Mouse (Mus musculus): ENCODE data around the gene Olfr1393. TPM values are rescaled to one million over a fixed set of nuclear protein-coding genes. Genes with fewer than 3 reads are reported as not detected.

Gene Olfr1393
- total and polyA plus RNA-seq, 2 experiments from 2014 or later = 0.10 to 0.48 TPM

DNA sequence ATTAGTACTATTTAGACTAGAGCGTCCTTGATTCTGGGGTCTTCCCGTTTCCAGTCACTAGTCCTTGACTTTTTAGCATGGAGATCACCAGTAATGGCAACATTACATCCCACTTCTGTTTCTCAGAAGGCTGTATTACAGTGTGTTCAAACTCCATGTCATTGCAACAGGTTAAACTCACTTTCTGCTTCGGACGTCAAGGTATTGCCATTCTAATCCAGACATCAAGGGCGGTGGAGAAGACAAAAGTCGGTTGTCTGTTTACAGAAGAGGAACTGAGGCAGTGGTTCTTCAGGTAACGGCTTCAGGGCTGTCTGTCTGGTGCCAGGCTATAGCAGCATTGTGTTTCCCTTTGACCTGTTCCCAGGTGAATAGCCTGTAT lies 26.7 kb upstream of the Olfr1393 start:
- Histone ChIP-seq H3K4me1 (ENCODE audit: insufficient read depth) (peaks cover 11% of the 10 kb centered on the region), H3K9me3 (ENCODE audit: low read length) (no peaks in the 10 kb centered on the region), H3K9ac (no peak overlapping the region), H3K27me3 (ENCODE audit: insufficient read depth, low read length) (no peaks in the 10 kb centered on the region), H3K4me3 (ENCODE audit: low read depth, low read length) (peak overlapping the region; percentile 61; the same call in 1 of the 2 replicates), H3K27ac (ENCODE audit: low read depth, low read length) (no peak overlapping the region), H3K36me3 (ENCODE audit: insufficient read depth) (peaks cover 3% of the 10 kb centered on the region), H3K4me2 (ENCODE audit: low read depth) (peak overlapping the region; percentile 75)
- DNase-seq (no peak), ATAC-seq (no peak)
- 72% methylated on average over 7 of the region's 7 CpGs for WGBS
- TF ChIP-seq CTCF (IDR thresholded peaks at IDR 0.05; ENCODE audit: low read depth) = no peak

DNA sequence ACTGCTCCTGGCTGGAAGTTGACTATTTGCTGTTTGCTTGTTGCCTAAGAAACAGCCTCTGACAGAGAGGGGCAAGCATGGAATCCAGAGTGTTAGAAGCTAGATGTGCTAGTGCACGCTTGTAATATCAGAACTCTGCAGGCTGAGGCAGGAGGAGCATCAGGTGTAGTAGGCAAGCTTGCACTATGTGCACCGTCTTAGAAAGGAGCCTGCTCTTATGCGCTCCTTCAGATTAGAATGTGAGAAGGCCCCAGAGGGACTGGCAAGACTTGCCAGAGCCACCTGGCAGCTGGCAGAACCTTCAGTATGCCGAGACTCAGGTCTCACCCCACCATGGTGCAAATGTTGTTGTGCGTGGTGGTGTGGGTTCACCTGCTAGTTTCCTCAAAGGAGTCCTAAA lies 26.1 kb upstream of the Olfr1393 start:
- H3K9me3 ChIP-seq (ENCODE audit: low read length) = no peaks in the 10 kb centered on the region
- WGBS = 92% methylated on average over 5 of the region's 5 CpGs
- H3K27me3 ChIP-seq (ENCODE audit: insufficient read depth, low read length) = no peaks in the 10 kb centered on the region
- H3K4me3 ChIP-seq (ENCODE audit: low read depth, low read length) = no peak overlapping the region
- DNase-seq (no peak), ATAC-seq (no peak)
- no peak overlapping the region for H3K9ac ChIP-seq
- H3K4me1 ChIP-seq (ENCODE audit: insufficient read depth) = peaks cover 11% of the 10 kb centered on the region
- H3K4me2 ChIP-seq (ENCODE audit: low read depth) = no peak overlapping the region
- H3K27ac ChIP-seq (ENCODE audit: low read depth, low read length) = no peak overlapping the region
- TF ChIP-seq CTCF (IDR thresholded peaks at IDR 0.05; ENCODE audit: low read depth) = no peak
- peaks cover 3% of the 10 kb centered on the region for H3K36me3 ChIP-seq (ENCODE audit: insufficient read depth)

DNA sequence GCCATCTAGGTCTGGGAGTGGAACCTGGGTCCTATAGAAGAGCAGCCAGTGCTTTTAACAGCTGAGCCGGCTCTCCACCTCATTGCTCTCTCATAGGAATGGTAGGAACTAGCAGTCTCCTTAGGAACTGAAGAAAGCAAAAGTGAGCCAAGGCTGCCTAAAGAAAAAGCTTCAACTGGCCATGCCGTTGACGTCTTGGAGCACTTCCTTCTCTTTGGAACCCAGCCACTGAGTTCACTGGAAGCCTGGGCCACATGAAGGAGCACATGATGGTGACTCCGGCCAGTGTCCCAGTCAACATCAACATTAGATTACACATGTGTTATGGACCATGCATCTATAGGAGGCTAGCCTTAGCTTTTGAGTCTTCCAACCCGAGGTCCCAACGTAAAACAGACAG lies 25.1 kb upstream of the Olfr1393 start:
- DNase-seq (no peak), ATAC-seq (no peak)
- Histone ChIP-seq H3K4me3 (ENCODE audit: low read depth, low read length) (no peak overlapping the region), H3K9me3 (ENCODE audit: low read length) (no peaks in the 10 kb centered on the region), H3K4me1 (ENCODE audit: insufficient read depth) (peaks cover 11% of the 10 kb centered on the region), H3K4me2 (ENCODE audit: low read depth) (no peak overlapping the region), H3K27me3 (ENCODE audit: insufficient read depth, low read length) (no peaks in the 10 kb centered on the region), H3K27ac (ENCODE audit: low read depth, low read length) (no peak overlapping the region), H3K9ac (no peak overlapping the region), H3K36me3 (ENCODE audit: insufficient read depth) (peaks cover 3% of the 10 kb centered on the region)
- WGBS = 89% methylated on average over 6 of the region's 6 CpGs
- no peak for TF ChIP-seq CTCF (IDR thresholded peaks at IDR 0.05; ENCODE audit: low read depth)

DNA sequence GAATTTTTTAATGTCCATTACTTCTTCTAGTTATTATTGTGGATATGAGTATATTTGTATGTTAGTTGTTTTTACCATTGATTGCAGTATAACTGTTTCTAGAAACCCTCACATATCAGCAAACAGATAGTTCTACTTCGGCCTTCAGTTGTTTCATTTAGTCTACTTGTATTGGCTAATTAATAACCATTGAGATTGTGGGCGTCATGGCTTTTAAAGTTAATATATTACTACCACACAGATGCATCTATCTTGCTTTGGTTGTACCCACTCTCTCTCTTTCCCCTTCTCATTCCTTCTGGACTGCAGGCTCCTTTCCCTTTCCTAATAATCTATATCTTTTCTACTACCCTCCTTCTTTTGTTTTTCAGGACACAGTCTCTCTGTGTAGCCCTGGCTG lies 18.8 kb upstream of the Olfr1393 start:
- Histone ChIP-seq H3K27me3 (ENCODE audit: insufficient read depth, low read length) (no peaks in the 10 kb centered on the region), H3K9me3 (ENCODE audit: low read length) (no peaks in the 10 kb centered on the region), H3K4me1 (ENCODE audit: insufficient read depth) (no peaks in the 10 kb centered on the region), H3K36me3 (ENCODE audit: insufficient read depth) (peaks cover 18% of the 10 kb centered on the region), H3K4me3 (ENCODE audit: low read depth, low read length) (no peak overlapping the region), H3K9ac (no peak overlapping the region), H3K27ac (ENCODE audit: low read depth, low read length) (no peak overlapping the region), H3K4me2 (ENCODE audit: low read depth) (no peak overlapping the region)
- DNase-seq (no peak), ATAC-seq (no peak)
- TF ChIP-seq CTCF (IDR thresholded peaks at IDR 0.05; ENCODE audit: low read depth) = no peak
- WGBS = 97% methylated on average over 2 of the region's 2 CpGs

DNA sequence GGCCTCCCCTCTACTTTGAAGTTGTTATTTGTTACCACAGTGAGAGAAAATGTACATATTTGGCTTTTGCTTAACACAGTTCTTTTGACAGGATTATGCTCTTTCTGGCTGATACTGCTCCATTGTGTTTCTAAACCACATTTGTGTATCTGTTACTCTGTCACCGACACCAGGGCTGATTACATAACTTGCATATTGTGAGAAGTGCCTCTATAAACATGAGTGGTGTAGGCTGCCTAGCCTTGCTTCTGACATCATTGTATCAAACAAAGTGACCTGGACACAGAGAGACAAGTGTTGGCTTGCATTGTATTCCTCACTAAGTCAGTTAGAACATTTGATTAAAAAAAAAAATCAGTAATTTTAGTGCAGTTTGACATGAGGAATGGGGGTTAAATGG lies 18.3 kb upstream of the Olfr1393 start:
- H3K4me1 ChIP-seq (ENCODE audit: insufficient read depth) = no peaks in the 10 kb centered on the region
- no peak for ATAC-seq
- TF ChIP-seq CTCF (IDR thresholded peaks at IDR 0.05; ENCODE audit: low read depth) = no peak

DNA sequence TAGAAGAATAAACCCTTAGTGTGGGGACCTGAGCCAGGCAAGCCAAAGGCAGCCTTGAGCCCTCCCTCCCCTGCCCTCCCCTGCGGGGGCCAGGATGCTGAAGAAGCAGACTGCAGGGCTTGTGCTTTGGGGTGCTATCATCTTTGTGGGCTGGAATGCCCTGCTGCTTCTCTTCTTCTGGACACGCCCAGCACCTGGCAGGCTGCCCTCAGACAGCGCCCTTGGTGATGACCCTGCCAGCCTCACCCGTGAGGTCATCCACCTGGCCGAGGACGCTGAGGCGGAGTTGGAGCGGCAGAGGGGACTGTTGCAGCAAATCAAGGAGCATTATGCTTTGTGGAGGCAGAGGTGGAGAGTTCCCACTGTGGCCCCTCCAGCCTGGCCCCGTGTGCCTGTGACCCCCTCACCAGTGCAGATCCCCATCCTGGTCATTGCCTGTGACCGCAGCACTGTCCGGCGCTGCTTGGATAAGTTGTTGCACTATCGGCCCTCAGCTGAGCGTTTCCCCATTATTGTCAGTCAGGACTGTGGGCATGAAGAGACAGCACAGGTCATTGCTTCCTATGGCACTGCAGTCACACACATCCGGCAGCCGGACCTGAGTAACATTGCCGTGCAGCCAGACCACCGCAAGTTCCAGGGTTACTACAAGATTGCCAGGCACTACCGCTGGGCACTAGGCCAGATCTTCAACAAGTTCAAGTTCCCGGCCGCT lies 17.3 kb upstream of the Olfr1393 start:
- no peaks in the 10 kb centered on the region for H3K27me3 ChIP-seq (ENCODE audit: insufficient read depth, low read length)
- no peak overlapping the region for H3K9ac ChIP-seq
- no peak for ATAC-seq
- DNase-seq = no peak
- no peaks in the 10 kb centered on the region for H3K4me1 ChIP-seq (ENCODE audit: insufficient read depth)
- no peak for TF ChIP-seq CTCF (IDR thresholded peaks at IDR 0.05; ENCODE audit: low read depth)
- no peak overlapping the region for H3K4me3 ChIP-seq (ENCODE audit: low read depth, low read length)
- H3K27ac ChIP-seq (ENCODE audit: low read depth, low read length) = no peak overlapping the region
- WGBS = 91% methylated on average over 21 of the region's 21 CpGs
- no peak overlapping the region for H3K4me2 ChIP-seq (ENCODE audit: low read depth)
- H3K36me3 ChIP-seq (ENCODE audit: insufficient read depth) = peaks cover 18% of the 10 kb centered on the region; the same call in 1 of the 2 replicates
- no peaks in the 10 kb centered on the region for H3K9me3 ChIP-seq (ENCODE audit: low read length)

More for the DNA sequence above, 18.3 kb upstream of the Olfr1393 start:
- no peak for DNase-seq
- no peak overlapping the region for H3K9ac ChIP-seq
- no peaks in the 10 kb centered on the region for H3K27me3 ChIP-seq (ENCODE audit: insufficient read depth, low read length)
- H3K4me2 ChIP-seq (ENCODE audit: low read depth) = no peak overlapping the region
- H3K4me3 ChIP-seq (ENCODE audit: low read depth, low read length) = no peak overlapping the region
- H3K9me3 ChIP-seq (ENCODE audit: low read length) = no peaks in the 10 kb centered on the region
- WGBS = 82% methylated on average over 1 of the region's 1 CpGs
- no peak overlapping the region for H3K27ac ChIP-seq (ENCODE audit: low read depth, low read length)
- peaks cover 18% of the 10 kb centered on the region for H3K36me3 ChIP-seq (ENCODE audit: insufficient read depth)

DNA sequence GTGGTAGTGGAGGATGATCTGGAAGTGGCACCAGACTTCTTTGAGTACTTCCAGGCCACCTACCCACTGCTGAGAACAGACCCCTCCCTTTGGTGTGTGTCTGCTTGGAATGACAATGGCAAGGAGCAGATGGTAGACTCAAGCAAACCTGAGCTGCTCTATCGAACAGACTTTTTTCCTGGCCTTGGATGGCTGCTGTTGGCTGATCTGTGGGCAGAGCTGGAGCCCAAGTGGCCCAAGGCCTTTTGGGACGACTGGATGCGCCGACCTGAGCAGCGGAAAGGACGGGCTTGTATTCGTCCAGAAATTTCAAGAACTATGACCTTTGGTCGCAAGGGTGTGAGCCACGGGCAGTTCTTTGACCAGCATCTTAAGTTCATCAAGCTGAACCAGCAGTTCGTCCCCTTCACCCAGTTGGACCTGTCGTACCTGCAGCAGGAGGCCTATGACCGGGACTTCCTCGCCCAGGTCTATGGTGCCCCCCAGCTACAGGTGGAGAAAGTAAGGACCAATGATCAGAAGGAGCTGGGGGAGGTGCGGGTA lies 16.7 kb upstream of the Olfr1393 start:
- no peak for ATAC-seq

More for the DNA sequence above, 16.7 kb upstream of the Olfr1393 start:
- Histone ChIP-seq H3K4me3 (ENCODE audit: low read depth, low read length) (no peak overlapping the region), H3K9ac (no peak overlapping the region), H3K27me3 (ENCODE audit: insufficient read depth, low read length) (no peaks in the 10 kb centered on the region), H3K9me3 (ENCODE audit: low read length) (no peaks in the 10 kb centered on the region), H3K36me3 (ENCODE audit: insufficient read depth) (peaks cover 18% of the 10 kb centered on the region; the same call in 1 of the 2 replicates), H3K27ac (ENCODE audit: low read depth, low read length) (no peak overlapping the region), H3K4me2 (ENCODE audit: low read depth) (no peak overlapping the region), H3K4me1 (ENCODE audit: insufficient read depth) (no peaks in the 10 kb centered on the region)
- WGBS = 92% methylated on average over 14 of the region's 14 CpGs
- TF ChIP-seq CTCF (IDR thresholded peaks at IDR 0.05; ENCODE audit: low read depth) = no peak
- DNase-seq = no peak
